Mouse (Mus musculus) liver, embryonic 18 days (tissue): ENCODE data around the gene Slfn4. TPM values are rescaled to one million over a fixed set of nuclear protein-coding genes. Genes with fewer than 3 reads are reported as not detected.

ENCODE experiments used
- polyA plus RNA-seq: library from polyadenylated mRNA; depleted of rRNA; stranded (reverse); fragments of >200 nt; gene quantifications from 2 replicates; pipeline ENCODE4 v1.2.3, GENCODE M21; 2012; rRNA removed

Slfn4 gene
- 22.5 and 26.4 TPM in 2 replicates for polyA plus RNA-seq

GRCm38 (mm10) chr11:83174948-83175539 lies at the start of gene Slfn4:
Gene Slfn4, plus strand, starts transcription at chr11:83175186.

DNA sequence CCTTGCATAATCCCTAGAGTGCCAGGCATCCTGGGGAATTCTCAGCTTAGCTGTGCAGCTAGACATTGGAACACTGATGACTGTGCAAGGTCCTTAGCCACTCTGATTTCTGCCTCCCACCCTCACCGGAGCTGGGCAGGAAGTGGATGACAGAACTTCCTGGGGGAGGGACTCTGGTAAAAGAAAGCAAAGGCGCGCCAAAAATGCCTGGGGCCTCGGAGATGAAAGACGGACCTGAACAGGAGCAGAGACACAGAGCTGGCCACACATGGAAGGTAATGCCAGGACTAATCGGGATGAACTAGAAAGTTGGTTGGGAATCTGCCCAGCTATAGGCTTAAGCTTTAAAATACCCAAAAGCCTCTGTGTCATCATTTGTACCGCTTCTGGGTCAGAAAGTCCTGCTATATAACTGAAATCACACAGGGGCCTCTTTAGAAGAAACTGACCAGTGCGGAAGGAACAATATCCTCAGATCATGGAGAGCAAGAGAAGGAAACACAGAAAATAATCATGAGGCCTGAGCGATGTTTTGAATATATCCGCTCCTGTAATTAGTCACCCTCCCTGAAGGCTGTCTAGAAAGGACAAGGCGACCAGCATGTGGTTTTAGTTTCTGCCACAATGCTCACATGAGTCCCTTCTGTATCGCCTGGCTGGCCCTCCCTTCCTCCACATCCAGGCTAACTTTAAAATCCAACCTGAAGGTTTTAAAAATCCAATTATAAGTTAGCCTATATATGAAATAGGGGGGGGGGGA lies 16.3 kb downstream of the Slfn4 start, which contains the start of gene Slfn3:
TSS of gene Slfn3 (plus strand) at position 197 of the 760 bp plus-strand sequence.

Other genes starting within 250 kb of the Slfn4 start
- 4.9 and 5.2 TPM in 2 replicates for gene Slfn5, start 223.8 kb upstream of the Slfn4 start, polyA plus RNA-seq
- 1.9 and 2.2 TPM in 2 replicates for gene Slfn9, start 183.4 kb upstream of the Slfn4 start, polyA plus RNA-seq
- gene Slfn8, start 154.4 kb upstream of the Slfn4 start, polyA plus RNA-seq, result 1.8 and 2.0 TPM in 2 replicates
- 18.0 and 19.1 TPM in 2 replicates for gene Slfn2, start 110.1 kb upstream of the Slfn4 start, polyA plus RNA-seq
- 6.7 and 7.1 TPM in 2 replicates for gene Slfn1, start 58.3 kb upstream of the Slfn4 start, polyA plus RNA-seq
- gene Slfn3, start 16.1 kb downstream of the Slfn4 start, polyA plus RNA-seq, result 1.6 and 1.8 TPM in 2 replicates
- gene Slfn14, start 111.5 kb downstream of the Slfn4 start, polyA plus RNA-seq, result 10.2 and 11.4 TPM in 2 replicates
- gene Ap2b1, start 123.8 kb downstream of the Slfn4 start, polyA plus RNA-seq, result 10.6 and 11.5 TPM in 2 replicates
- 4.5 and 4.9 TPM in 2 replicates for gene Pex12, start 127.4 kb downstream of the Slfn4 start, polyA plus RNA-seq
- gene Rasl10b, start 234.0 kb downstream of the Slfn4 start, polyA plus RNA-seq, result 0.05 and 0.07 TPM in 2 replicates